Mouse (Mus musculus): ENCODE data around the gene Hk2. TPM values are rescaled to one million over a fixed set of nuclear protein-coding genes. Genes with fewer than 3 reads are reported as not detected.

Gene Hk2
- polyA plus RNA-seq, 1 experiment from 2014 or later: 17.3 TPM

- Histone ChIP-seq H3K4me1 (ENCODE audit: control insufficient read depth, insufficient read depth, low read length) (no peaks in the 10 kb centered on the region), H3K36me3 (replicated peaks; ENCODE audit: control insufficient read depth, insufficient read depth, low read depth, low read length) (no peaks in the 10 kb centered on the region; the same call in 1 of the 2 replicates), H3K9ac (replicated peaks; ENCODE audit: low read length) (no peak overlapping the region), H3K27me3 (ENCODE audit: control insufficient read depth, insufficient read depth, low read length) (no peaks in the 10 kb centered on the region), H3K4me3 (ENCODE audit: low read depth, low read length) (no peak overlapping the region), H3K27ac (replicated peaks; ENCODE audit: low read depth, low read length) (no peak overlapping the region), H3K4me2 (ENCODE audit: low read depth, low read length) (no peak overlapping the region), H3K9me3 (replicated peaks; ENCODE audit: control insufficient read depth, low read length) (no peaks in the 10 kb centered on the region)
- ATAC-seq (replicated peaks; ENCODE audit: insufficient number of reproducible peaks, low FRiP score, low TSS enrichment, low read depth): no peak
- 95% methylated on average over 9 of the region's 9 CpGs for WGBS
- no peak for DNase-seq (ENCODE audit: low spot score)
Observed at GRCm38 (mm10) chr6:82748106-82748672, 26.1 kb downstream of the Hk2 start.

GRCm38 (mm10) chr6:82747085-82747484 lies 27.2 kb downstream of the Hk2 start:
- H3K4me3 ChIP-seq (ENCODE audit: low read depth, low read length): no peak overlapping the region
- ATAC-seq (replicated peaks; ENCODE audit: insufficient number of reproducible peaks, low FRiP score, low TSS enrichment, low read depth) (no peak), DNase-seq (ENCODE audit: low spot score) (no peak)
- H3K27me3 ChIP-seq (ENCODE audit: control insufficient read depth, insufficient read depth, low read length): no peaks in the 10 kb centered on the region
- H3K9ac ChIP-seq (replicated peaks; ENCODE audit: low read length): no peak overlapping the region
- no peak overlapping the region for H3K27ac ChIP-seq (replicated peaks; ENCODE audit: low read depth, low read length)
- WGBS: 76% methylated on average over 5 of the region's 5 CpGs
- no peak overlapping the region for H3K4me2 ChIP-seq (ENCODE audit: low read depth, low read length)
- no peaks in the 10 kb centered on the region for H3K9me3 ChIP-seq (replicated peaks; ENCODE audit: control insufficient read depth, low read length)
- no peaks in the 10 kb centered on the region for H3K4me1 ChIP-seq (ENCODE audit: control insufficient read depth, insufficient read depth, low read length)
- no peaks in the 10 kb centered on the region; the same call in 1 of the 2 replicates for H3K36me3 ChIP-seq (replicated peaks; ENCODE audit: control insufficient read depth, insufficient read depth, low read depth, low read length)

- H3K4me3 ChIP-seq (ENCODE audit: low read depth, low read length): no peak overlapping the region
- H3K27ac ChIP-seq (replicated peaks; ENCODE audit: low read depth, low read length): no peak overlapping the region
- no peaks in the 10 kb centered on the region for H3K27me3 ChIP-seq (ENCODE audit: control insufficient read depth, insufficient read depth, low read length)
- WGBS: 96% methylated on average over 9 of the region's 9 CpGs
- ATAC-seq (replicated peaks; ENCODE audit: insufficient number of reproducible peaks, low FRiP score, low TSS enrichment, low read depth) (no peak), DNase-seq (ENCODE audit: low spot score) (no peak)
- H3K4me1 ChIP-seq (ENCODE audit: control insufficient read depth, insufficient read depth, low read length): no peaks in the 10 kb centered on the region
- H3K9ac ChIP-seq (replicated peaks; ENCODE audit: low read length): no peak overlapping the region
- H3K9me3 ChIP-seq (replicated peaks; ENCODE audit: control insufficient read depth, low read length): no peaks in the 10 kb centered on the region
- no peaks in the 10 kb centered on the region for H3K36me3 ChIP-seq (replicated peaks; ENCODE audit: control insufficient read depth, insufficient read depth, low read depth, low read length)
- no peak overlapping the region for H3K4me2 ChIP-seq (ENCODE audit: low read depth, low read length)
Observed at GRCm38 (mm10) chr6:82744553-82744952, 29.7 kb downstream of the Hk2 start.

GRCm38 (mm10) chr6:82741518-82741880 lies 32.8 kb downstream of the Hk2 start:
- no peak overlapping the region for H3K4me3 ChIP-seq (ENCODE audit: low read depth, low read length)
- no peak for DNase-seq (ENCODE audit: low spot score)
- no peak overlapping the region for H3K27ac ChIP-seq (replicated peaks; ENCODE audit: low read depth, low read length)
- no peak for ATAC-seq (replicated peaks; ENCODE audit: insufficient number of reproducible peaks, low FRiP score, low TSS enrichment, low read depth)
- H3K4me1 ChIP-seq (ENCODE audit: control insufficient read depth, insufficient read depth, low read length): no peaks in the 10 kb centered on the region
- no peak overlapping the region for H3K4me2 ChIP-seq (ENCODE audit: low read depth, low read length)
- WGBS: 86% methylated on average over 5 of the region's 5 CpGs
- H3K27me3 ChIP-seq (ENCODE audit: control insufficient read depth, insufficient read depth, low read length): no peaks in the 10 kb centered on the region
- no peaks in the 10 kb centered on the region for H3K9me3 ChIP-seq (replicated peaks; ENCODE audit: control insufficient read depth, low read length)
- H3K9ac ChIP-seq (replicated peaks; ENCODE audit: low read length): no peak overlapping the region
- H3K36me3 ChIP-seq (replicated peaks; ENCODE audit: control insufficient read depth, insufficient read depth, low read depth, low read length): no peaks in the 10 kb centered on the region; the same call in 1 of the 2 replicates

- whole genome bisulfite sequencing: 80% methylated on average over 8 of the region's 8 CpGs
Observed at GRCm38 (mm10) chr6:82740868-82741517, 33.3 kb downstream of the Hk2 start.

GRCm38 (mm10) chr6:82740269-82740668 lies 34.0 kb downstream of the Hk2 start:
- ATAC-seq (replicated peaks; ENCODE audit: insufficient number of reproducible peaks, low FRiP score, low TSS enrichment, low read depth): 0 out of 2 replicates have a peak, but pooled peaks have one; percentile 48
- Histone ChIP-seq H3K27me3 (ENCODE audit: control insufficient read depth, insufficient read depth, low read length) (no peaks in the 10 kb centered on the region), H3K9ac (replicated peaks; ENCODE audit: low read length) (no peak overlapping the region), H3K4me2 (ENCODE audit: low read depth, low read length) (no peak overlapping the region), H3K9me3 (replicated peaks; ENCODE audit: control insufficient read depth, low read length) (no peaks in the 10 kb centered on the region), H3K27ac (replicated peaks; ENCODE audit: low read depth, low read length) (no peak overlapping the region), H3K4me3 (ENCODE audit: low read depth, low read length) (no peak overlapping the region), H3K36me3 (replicated peaks; ENCODE audit: control insufficient read depth, insufficient read depth, low read depth, low read length) (no peaks in the 10 kb centered on the region; the same call in 1 of the 2 replicates), H3K4me1 (ENCODE audit: control insufficient read depth, insufficient read depth, low read length) (no peaks in the 10 kb centered on the region)
- peak; percentile 93 for DNase-seq (ENCODE audit: low spot score)
- 36% methylated on average over 6 of the region's 6 CpGs for WGBS

More at GRCm38 (mm10) chr6:82740868-82741517, 33.3 kb downstream of the Hk2 start:
- Histone ChIP-seq H3K9ac (replicated peaks; ENCODE audit: low read length) (no peak overlapping the region), H3K4me2 (ENCODE audit: low read depth, low read length) (no peak overlapping the region), H3K36me3 (replicated peaks; ENCODE audit: control insufficient read depth, insufficient read depth, low read depth, low read length) (no peaks in the 10 kb centered on the region; the same call in 1 of the 2 replicates), H3K4me3 (ENCODE audit: low read depth, low read length) (no peak overlapping the region), H3K4me1 (ENCODE audit: control insufficient read depth, insufficient read depth, low read length) (no peaks in the 10 kb centered on the region), H3K27ac (replicated peaks; ENCODE audit: low read depth, low read length) (no peak overlapping the region), H3K9me3 (replicated peaks; ENCODE audit: control insufficient read depth, low read length) (no peaks in the 10 kb centered on the region), H3K27me3 (ENCODE audit: control insufficient read depth, insufficient read depth, low read length) (no peaks in the 10 kb centered on the region)
- ATAC-seq (replicated peaks; ENCODE audit: insufficient number of reproducible peaks, low FRiP score, low TSS enrichment, low read depth) (no peak), DNase-seq (ENCODE audit: low spot score) (no peak)

GRCm38 (mm10) chr6:82737634-82738540 lies 36.4 kb downstream of the Hk2 start:
- 89% methylated on average over 27 of the region's 27 CpGs for WGBS
- H3K27ac ChIP-seq (replicated peaks; ENCODE audit: low read depth, low read length): no peak overlapping the region
- no peaks in the 10 kb centered on the region for H3K4me1 ChIP-seq (ENCODE audit: control insufficient read depth, insufficient read depth, low read length)
- DNase-seq (ENCODE audit: low spot score) (no peak), ATAC-seq (replicated peaks; ENCODE audit: insufficient number of reproducible peaks, low FRiP score, low TSS enrichment, low read depth) (no peak)
- H3K36me3 ChIP-seq (replicated peaks; ENCODE audit: control insufficient read depth, insufficient read depth, low read depth, low read length): no peaks in the 10 kb centered on the region; the same call in 1 of the 2 replicates
- no peak overlapping the region for H3K9ac ChIP-seq (replicated peaks; ENCODE audit: low read length)
- H3K4me3 ChIP-seq (ENCODE audit: low read depth, low read length): no peak overlapping the region
- H3K4me2 ChIP-seq (ENCODE audit: low read depth, low read length): no peak overlapping the region
- no peaks in the 10 kb centered on the region for H3K9me3 ChIP-seq (replicated peaks; ENCODE audit: control insufficient read depth, low read length)
- no peaks in the 10 kb centered on the region for H3K27me3 ChIP-seq (ENCODE audit: control insufficient read depth, insufficient read depth, low read length)
